Mouse (Mus musculus): ENCODE data around the gene Gm49661. TPM values are rescaled to one million over a fixed set of nuclear protein-coding genes. Genes with fewer than 3 reads are reported as not detected.

Gene Gm49661
- polyA plus RNA-seq, 1 experiment from 2014 or later, result 1.1 TPM

- H3K27ac ChIP-seq (ENCODE audit: low read length), result no peak within 1 kb of the TSS
- no peaks in the 10 kb centered on the region for H3K9me3 ChIP-seq (ENCODE audit: low read length)
- TF ChIP-seq EP300 (IDR thresholded peaks at IDR 0.05) (no peak), CTCF (IDR thresholded peaks at IDR 0.05) (peak; percentile 46)
- H3K4me1 ChIP-seq (ENCODE audit: insufficient read depth, low read depth, low read length), result no peaks in the 10 kb centered on the region
- H3K27me3 ChIP-seq (replicated peaks; ENCODE audit: insufficient read depth, low read length), result peaks cover 48% of the 10 kb centered on the region
- DNase-seq (ENCODE audit: low spot score) (no peak), ATAC-seq (peak; percentile 16; the same call in 1 of the 2 replicates)
- peak within 1 kb of the TSS; percentile 32 for H3K4me3 ChIP-seq (ENCODE audit: low read depth, low read length)
- no peaks in the 10 kb centered on the region for H3K36me3 ChIP-seq (ENCODE audit: insufficient read depth, low read length)
- peak within 1 kb of the TSS; percentile 55 for H3K4me2 ChIP-seq (replicated peaks; ENCODE audit: low read depth, low read length)
- 9% methylated on average over 17 of the region's 17 CpGs for WGBS
- H3K9ac ChIP-seq (replicated peaks; ENCODE audit: low read depth), result no peak within 1 kb of the TSS
Observed at GRCm38 (mm10) chr8:84946528-84947240, 22.5 kb downstream of the Gm49661 start, which contains the start of gene Rtbdn. TSS of gene Rtbdn (plus strand) at chr8:84946991.

GRCm38 (mm10) chr8:84945633-84946527, 23.4 kb downstream of the Gm49661 start:
- no peaks in the 10 kb centered on the region for H3K36me3 ChIP-seq (ENCODE audit: insufficient read depth, low read length)
- no peak for TF ChIP-seq EP300 (IDR thresholded peaks at IDR 0.05)
- peak; percentile 35 for TF ChIP-seq CTCF (IDR thresholded peaks at IDR 0.05)
- peaks cover 48% of the 10 kb centered on the region for H3K27me3 ChIP-seq (replicated peaks; ENCODE audit: insufficient read depth, low read length)
- H3K27ac ChIP-seq (ENCODE audit: low read length), result no peak overlapping the region
- peak overlapping the region; percentile 55 for H3K4me2 ChIP-seq (replicated peaks; ENCODE audit: low read depth, low read length)
- no peak overlapping the region for H3K9ac ChIP-seq (replicated peaks; ENCODE audit: low read depth)
- ATAC-seq (no peak), DNase-seq (ENCODE audit: low spot score) (no peak)
- 1% methylated on average over 21 of the region's 67 CpGs for WGBS
- H3K9me3 ChIP-seq (ENCODE audit: low read length), result no peaks in the 10 kb centered on the region
- no peaks in the 10 kb centered on the region for H3K4me1 ChIP-seq (ENCODE audit: insufficient read depth, low read depth, low read length)
- H3K4me3 ChIP-seq (ENCODE audit: low read depth, low read length), result peak overlapping the region; percentile 32

- Histone ChIP-seq H3K9me3 (ENCODE audit: low read length) (no peaks in the 10 kb centered on the region), H3K36me3 (ENCODE audit: insufficient read depth, low read length) (no peaks in the 10 kb centered on the region), H3K4me2 (replicated peaks; ENCODE audit: low read depth, low read length) (no peak overlapping the region), H3K4me3 (ENCODE audit: low read depth, low read length) (peak overlapping the region; percentile 32; the same call in 1 of the 2 replicates), H3K4me1 (ENCODE audit: insufficient read depth, low read depth, low read length) (no peaks in the 10 kb centered on the region), H3K9ac (replicated peaks; ENCODE audit: low read depth) (no peak overlapping the region), H3K27ac (ENCODE audit: low read length) (no peak overlapping the region), H3K27me3 (replicated peaks; ENCODE audit: insufficient read depth, low read length) (peaks cover 48% of the 10 kb centered on the region)
- TF ChIP-seq EP300 (IDR thresholded peaks at IDR 0.05) (no peak), CTCF (IDR thresholded peaks at IDR 0.05) (no peak)
- 8% methylated on average over 11 of the region's 11 CpGs for WGBS
- ATAC-seq (no peak), DNase-seq (ENCODE audit: low spot score) (no peak)
Observed at GRCm38 (mm10) chr8:84945235-84945632, 24.0 kb downstream of the Gm49661 start.

- no peak for ATAC-seq
- Histone ChIP-seq H3K4me3 (ENCODE audit: low read depth, low read length) (no peak overlapping the region), H3K27ac (ENCODE audit: low read length) (no peak overlapping the region), H3K27me3 (replicated peaks; ENCODE audit: insufficient read depth, low read length) (peaks cover 46% of the 10 kb centered on the region), H3K4me1 (ENCODE audit: insufficient read depth, low read depth, low read length) (no peaks in the 10 kb centered on the region), H3K9me3 (ENCODE audit: low read length) (no peaks in the 10 kb centered on the region), H3K4me2 (replicated peaks; ENCODE audit: low read depth, low read length) (no peak overlapping the region), H3K9ac (replicated peaks; ENCODE audit: low read depth) (no peak overlapping the region), H3K36me3 (ENCODE audit: insufficient read depth, low read length) (no peaks in the 10 kb centered on the region)
- 3% methylated on average over 26 of the region's 26 CpGs for WGBS
- peak; percentile 17 for DNase-seq (ENCODE audit: low spot score)
- no peak for TF ChIP-seq EP300 (IDR thresholded peaks at IDR 0.05)
- TF ChIP-seq CTCF (IDR thresholded peaks at IDR 0.05), result no peak
Observed at GRCm38 (mm10) chr8:84944478-84945160, 24.6 kb downstream of the Gm49661 start.

GRCm38 (mm10) chr8:84943699-84944098, 25.5 kb downstream of the Gm49661 start:
- Histone ChIP-seq H3K4me3 (ENCODE audit: low read depth, low read length) (no peak overlapping the region), H3K36me3 (ENCODE audit: insufficient read depth, low read length) (no peaks in the 10 kb centered on the region), H3K27ac (ENCODE audit: low read length) (no peak overlapping the region), H3K4me2 (replicated peaks; ENCODE audit: low read depth, low read length) (no peak overlapping the region), H3K27me3 (replicated peaks; ENCODE audit: insufficient read depth, low read length) (peaks cover 46% of the 10 kb centered on the region), H3K9ac (replicated peaks; ENCODE audit: low read depth) (no peak overlapping the region), H3K9me3 (ENCODE audit: low read length) (no peaks in the 10 kb centered on the region), H3K4me1 (ENCODE audit: insufficient read depth, low read depth, low read length) (no peaks in the 10 kb centered on the region)
- 17% methylated on average over 4 of the region's 4 CpGs for WGBS
- ATAC-seq (no peak), DNase-seq (ENCODE audit: low spot score) (no peak)
- no peak for TF ChIP-seq EP300 (IDR thresholded peaks at IDR 0.05)
- no peak for TF ChIP-seq CTCF (IDR thresholded peaks at IDR 0.05)
